Mouse (Mus musculus) kidney, adult 2 months (tissue): Measurements from ENCODE around the gene Zmym4. TPM values are rescaled to one million over a fixed set of nuclear protein-coding genes. Genes with fewer than 3 reads are reported as not detected.
A peak's percentile ranks its signal among the peaks of the same experiment; 100 is the strongest.
"Not testable (repeated sequence)": the region's sequence is repeated elsewhere in the genome, so short reads cannot be mapped to it uniquely, and the experiment has no call there.

ENCODE experiments used
- DNase-seq: peaks from one replicate; pipeline ENCODE4 v3.0.0; 2021
- H3K27ac ChIP-seq: fragments of 200-500 bp; 2 replicates; pipeline ENCODE4 v1.5.1; 2012; ENCODE audit warnings: low read depth, low read length, control low read depth, inconsistent platforms; ENCODE audit not compliant: insufficient read depth
- H3K27me3 ChIP-seq: fragments of 200-500 bp; replicated peaks from 2 replicates; pipeline ENCODE4 v1.6.1; 2012; ENCODE audit warnings: mild to moderate bottlenecking, moderate library complexity, low read length, inconsistent platforms; ENCODE audit not compliant: control insufficient read depth, insufficient read depth
- H3K36me3 ChIP-seq: fragments of 200-500 bp; 2 replicates; pipeline ENCODE4 v1.6.1; 2012; ENCODE audit warnings: mild to moderate bottlenecking, moderate library complexity, low read length, inconsistent platforms; ENCODE audit not compliant: control insufficient read depth, insufficient read depth
- H3K4me1 ChIP-seq: fragments of 200-500 bp; 2 replicates; pipeline ENCODE4 v1.6.1; 2011; ENCODE audit warnings: low read length; ENCODE audit not compliant: control insufficient read depth, insufficient read depth
- H3K4me3 ChIP-seq: fragments of 200-500 bp; 2 replicates; pipeline ENCODE4 v1.5.1; 2011; ENCODE audit warnings: mild to moderate bottlenecking, low read depth, low read length, control low read depth; ENCODE audit not compliant: insufficient read depth
- CTCF ChIP-seq: fragments of 200-500 bp; conservative IDR thresholded peaks from 2 replicates; pipeline ENCODE4 v1.5.1; 2011; ENCODE audit warnings: low read depth, mild to moderate bottlenecking, control low read depth, low read length, moderate library complexity, mixed read lengths; ENCODE audit not compliant: insufficient read depth, insufficient read length
- POLR2A ChIP-seq: fragments of 200-500 bp; IDR thresholded peaks from one replicate; pipeline ENCODE4 v1.6.1; 2011; ENCODE audit warnings: low read depth, low read length, control low read depth
- WGBS: fragments of 180-500 bp; shearing (Covaris S2); methylation state at CpG from one replicate; pipeline ENCODE4 v1.1.7; 2018; 5-methylcytosine and 5-hydroxymethylcytosine counted together
- polyA plus RNA-seq: library from polyadenylated mRNA; depleted of rRNA; stranded (reverse); fragments of >200 nt; gene quantifications from 2 replicates; pipeline ENCODE4 v1.2.3, GENCODE M21; 2012

Gene Zmym4
- polyA plus RNA-seq, 1 experiment, result 6.0 TPM

GRCm38 (mm10) chr4:126992356-126992755 is 24.4 kb upstream of the Zmym4 start:
- no peak overlapping the region for H3K27ac ChIP-seq
- no peaks in the 10 kb centered on the region for H3K27me3 ChIP-seq
- WGBS, result 64% methylated on average over 5 of the region's 5 CpGs
- H3K4me1 ChIP-seq, result no peaks in the 10 kb centered on the region
- no peak; the same call in 1 of the 2 replicates for TF ChIP-seq CTCF
- TF ChIP-seq POLR2A, result no peak
- peak; percentile 11 for DNase-seq
- H3K36me3 ChIP-seq, result no peaks in the 10 kb centered on the region
- no peak overlapping the region for H3K4me3 ChIP-seq

GRCm38 (mm10) chr4:126990553-126990952 is 22.6 kb upstream of the Zmym4 start:
- H3K27ac ChIP-seq, result no peak overlapping the region
- no peaks in the 10 kb centered on the region for H3K36me3 ChIP-seq
- H3K4me3 ChIP-seq, result no peak overlapping the region
- no peak for DNase-seq
- H3K27me3 ChIP-seq, result no peaks in the 10 kb centered on the region
- TF ChIP-seq POLR2A (no peak), CTCF (no peak)
- H3K4me1 ChIP-seq, result no peaks in the 10 kb centered on the region

GRCm38 (mm10) chr4:126988503-126988902 is 20.6 kb upstream of the Zmym4 start:
- no peak for TF ChIP-seq CTCF
- Histone ChIP-seq H3K27ac (no peak overlapping the region), H3K27me3 (no peaks in the 10 kb centered on the region)

GRCm38 (mm10) chr4:126986768-126987167 is 18.8 kb upstream of the Zmym4 start:
- H3K27me3 ChIP-seq, result no peaks in the 10 kb centered on the region
- DNase-seq, result peak; percentile 22
- no peaks in the 10 kb centered on the region for H3K4me1 ChIP-seq
- 65% methylated on average over 5 of the region's 5 CpGs for WGBS
- H3K27ac ChIP-seq, result no peak overlapping the region
- H3K36me3 ChIP-seq, result no peaks in the 10 kb centered on the region
- no peak overlapping the region for H3K4me3 ChIP-seq
- no peak for TF ChIP-seq CTCF
- no peak for TF ChIP-seq POLR2A

More at GRCm38 (mm10) chr4:126988503-126988902, 20.6 kb upstream of the Zmym4 start:
- Histone ChIP-seq H3K4me3 (no peak overlapping the region), H3K36me3 (no peaks in the 10 kb centered on the region), H3K4me1 (no peaks in the 10 kb centered on the region)
- DNase-seq, result peak; percentile 47
- WGBS, result 56% methylated on average over 4 of the region's 4 CpGs

GRCm38 (mm10) chr4:126983736-126984525 is 16.0 kb upstream of the Zmym4 start:
- H3K36me3 ChIP-seq, H3K4me1 ChIP-seq, H3K4me3 ChIP-seq, H3K27me3 ChIP-seq, H3K27ac ChIP-seq, DNase-seq: not testable (repeated sequence)
- 83% methylated on average over 13 of the region's 13 CpGs for WGBS

GRCm38 (mm10) chr4:126983321-126983720 is 15.4 kb upstream of the Zmym4 start:
- no peaks in the 10 kb centered on the region for H3K4me1 ChIP-seq
- TF ChIP-seq CTCF (no peak), POLR2A (no peak)
- 70% methylated on average over 3 of the region's 3 CpGs for WGBS
- no peak for DNase-seq
- no peaks in the 10 kb centered on the region for H3K27me3 ChIP-seq
- no peak overlapping the region for H3K27ac ChIP-seq
- H3K36me3 ChIP-seq, result no peaks in the 10 kb centered on the region
- H3K4me3 ChIP-seq, result no peak overlapping the region

- Histone ChIP-seq H3K27ac (no peak overlapping the region), H3K4me3 (no peak overlapping the region), H3K27me3 (no peaks in the 10 kb centered on the region), H3K4me1 (no peaks in the 10 kb centered on the region), H3K36me3 (no peaks in the 10 kb centered on the region)
- no peak for DNase-seq
- WGBS, result 81% methylated on average over 3 of the region's 3 CpGs
- TF ChIP-seq POLR2A (no peak), CTCF (no peak)
These were observed 10.8 kb upstream of the Zmym4 start for GRCm38 (mm10) chr4:126978706-126979105.
